Mouse (Mus musculus) large intestine, adult 2 months (tissue): Measurements from ENCODE around the gene Gm42372. TPM values are rescaled to one million over a fixed set of nuclear protein-coding genes. Genes with fewer than 3 reads are reported as not detected.

Experiments
- DNase-seq: peaks from one replicate; pipeline ENCODE4 v3.0.0-alpha.2; 2012; ENCODE audit warnings: low read depth, low spot score
- WGBS: fragments of 180-500 bp; shearing (Covaris S2); methylation state at CpG from one replicate; pipeline ENCODE4 v1.1.7; 2018; 5-methylcytosine and 5-hydroxymethylcytosine counted together
- polyA plus RNA-seq: library from polyadenylated mRNA; depleted of rRNA; stranded (reverse); fragments of >200 nt; gene quantifications from 2 replicates; pipeline ENCODE4 v1.2.3, GENCODE M21; 2012; rRNA removed

The Gm42372 gene
- polyA plus RNA-seq, 1 experiment, result 0.16 TPM

DNA sequence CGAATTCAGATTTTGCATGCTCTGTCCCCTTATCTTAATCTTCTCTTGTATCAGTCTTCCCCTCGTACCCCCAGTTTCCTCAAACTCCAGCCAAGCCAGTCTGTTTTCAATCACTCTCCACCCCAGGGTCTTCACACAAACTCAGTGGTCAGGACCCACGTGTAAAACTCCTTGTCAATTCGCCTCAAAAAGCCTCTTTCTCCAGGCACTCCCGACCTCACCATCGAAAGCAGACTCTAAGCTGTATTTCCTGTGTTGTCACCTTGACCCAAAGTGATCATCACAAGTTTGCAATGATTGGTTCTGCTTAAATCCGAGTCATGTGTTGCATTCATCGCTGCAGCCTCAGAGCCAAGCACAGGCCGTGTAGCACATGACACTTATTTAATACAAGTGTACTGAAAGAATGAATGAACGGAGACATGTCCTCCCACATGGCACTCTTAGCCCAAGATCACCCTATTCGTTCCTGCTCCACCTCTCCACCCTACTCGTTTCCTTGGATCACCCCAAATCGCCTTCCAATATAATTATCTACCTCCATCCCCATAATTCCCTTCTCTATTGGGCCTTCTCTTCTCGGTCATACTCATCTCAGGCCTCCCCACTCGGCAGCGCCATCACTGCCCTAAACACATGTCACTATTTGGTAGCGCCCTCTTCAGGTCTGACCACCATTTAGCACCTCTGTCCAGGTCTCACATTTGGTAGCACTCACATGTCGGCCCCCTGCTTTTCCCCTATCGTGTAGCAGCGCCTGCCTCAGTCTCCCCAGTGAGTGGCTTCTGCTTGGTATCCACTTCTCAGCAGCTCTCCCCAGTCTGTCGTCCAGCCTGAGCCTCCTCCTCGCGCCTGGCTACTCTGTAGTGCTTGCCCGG, 44.1 kb downstream of the Gm42372 start:
- WGBS, result 3% methylated on average over 24 of the region's 24 CpGs
- no peak for DNase-seq

- under 1% methylated on average over 57 of the region's 58 CpGs for WGBS
Observed at GRCm38 (mm10) chr7:17027588-17028343, 44.9 kb downstream of the Gm42372 start, which contains the start of gene Ppp5c. Gene Ppp5c, minus strand, starts transcription at chr7:17027924.

GRCm38 (mm10) chr7:17028923-17029322, 46.0 kb downstream of the Gm42372 start:
- WGBS, result 83% methylated on average over 7 of the region's 7 CpGs
- DNase-seq, result no peak

More at GRCm38 (mm10) chr7:17027588-17028343, 44.9 kb downstream of the Gm42372 start, which contains the start of gene Ppp5c:
- DNase-seq, result no peak

DNA sequence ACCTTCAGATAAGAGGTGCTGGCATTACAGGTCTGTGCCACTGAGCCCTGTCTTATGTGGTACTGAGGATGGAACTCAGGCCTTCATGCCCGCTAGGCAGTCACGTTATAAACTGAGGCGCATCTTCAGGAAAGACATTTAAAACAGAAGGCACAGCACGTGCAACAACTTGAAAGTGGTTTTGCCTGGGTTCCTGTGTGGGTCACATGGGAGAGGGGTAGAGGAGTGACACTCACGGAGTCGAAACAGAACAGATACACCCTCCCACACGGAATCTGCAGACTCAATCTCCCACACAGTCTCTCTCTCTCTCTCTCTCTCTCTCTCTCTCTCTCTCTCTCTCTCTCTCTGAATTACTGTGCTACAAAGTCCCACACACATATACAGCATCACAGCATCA, 47.4 kb downstream of the Gm42372 start:
- no peak for DNase-seq
- WGBS, result 82% methylated on average over 7 of the region's 7 CpGs

Other genes starting within 250 kb of the Gm42372 start
- 431 and 452 TPM in 2 replicates for gene Ap2s1, start 244.7 kb upstream of the Gm42372 start, polyA plus RNA-seq
- 82.4 and 114 TPM in 2 replicates for gene Slc1a5, start 201.7 kb upstream of the Gm42372 start, polyA plus RNA-seq
- 100.0 and 115 TPM in 2 replicates for gene Strn4, start 167.2 kb upstream of the Gm42372 start, polyA plus RNA-seq
- 11.7 and 15.7 TPM in 2 replicates for gene Fkrp, start 166.4 kb upstream of the Gm42372 start, polyA plus RNA-seq
- 23.6 and 32.4 TPM in 2 replicates for gene Prkd2, start 140.2 kb upstream of the Gm42372 start, polyA plus RNA-seq
- 10.9 and 12.4 TPM in 2 replicates for gene Dact3, start 107.8 kb upstream of the Gm42372 start, polyA plus RNA-seq
- gene Gng8, start 91.3 kb upstream of the Gm42372 start, polyA plus RNA-seq, result 3.1 and 3.6 TPM in 2 replicates
- 1.5 and 1.7 TPM in 2 replicates for gene Ptgir, start 76.6 kb upstream of the Gm42372 start, polyA plus RNA-seq
- 442 and 456 TPM in 2 replicates for gene Calm3, start 59.0 kb upstream of the Gm42372 start, polyA plus RNA-seq
- gene Pnmal2, start 38.4 kb upstream of the Gm42372 start, polyA plus RNA-seq, result 1.2 and 2.3 TPM in 2 replicates
- 0.22 and 0.43 TPM in 2 replicates for gene Pnmal1, start 23.4 kb upstream of the Gm42372 start, polyA plus RNA-seq
- 1.0 and 1.1 TPM in 2 replicates for gene Ccdc8, start 9.6 kb downstream of the Gm42372 start, polyA plus RNA-seq
- gene Ppp5c, start 44.8 kb downstream of the Gm42372 start, polyA plus RNA-seq, result 198 and 205 TPM in 2 replicates
- 0.70 and 0.71 TPM in 2 replicates for gene Hif3a, start 79.3 kb downstream of the Gm42372 start, polyA plus RNA-seq
- gene Psg16, start 91.0 kb downstream of the Gm42372 start, polyA plus RNA-seq, result 0.02 TPM in 1 of 2 replicates, not detected in the other
- not detected in 2 replicates for gene Ceacam3, start 167.2 kb downstream of the Gm42372 start, polyA plus RNA-seq
- not detected in 2 replicates for gene Psg29, start 220.4 kb downstream of the Gm42372 start, polyA plus RNA-seq